Mouse (Mus musculus): ENCODE measurements around the gene Fzd2.

- no peak for TF ChIP-seq CTCF (IDR thresholded peaks at IDR 0.05; ENCODE audit: low read depth)
- TF ChIP-seq EP300 (IDR thresholded peaks at IDR 0.05; ENCODE audit: low read depth), result no peak
These were observed 35.3 kb upstream of the Fzd2 start for GRCm38 (mm10) chr11:102568756-102569377.
